Mouse (Mus musculus) spleen, postnatal 10 days (tissue): ENCODE results near the gene Srd5a3.

Source experiments
- DNase-seq, 2 experiments: peaks; one replicate each; pipeline ENCODE4 v3.0.0; 2021 to 2022; ENCODE audit warnings: low spot score in 2 of 2

Gene Srd5a3

GRCm38 (mm10) chr5:76190609-76191008 lies 50.5 kb downstream of the Srd5a3 start:
- DNase-seq: no peak

GRCm38 (mm10) chr5:76193075-76193474 lies 53.0 kb downstream of the Srd5a3 start:
- no peak for DNase-seq

GRCm38 (mm10) chr5:76194377-76194945 lies 54.4 kb downstream of the Srd5a3 start:
- no peak for DNase-seq

- no peak for DNase-seq
Measured at GRCm38 (mm10) chr5:76199346-76199745, 59.3 kb downstream of the Srd5a3 start.

GRCm38 (mm10) chr5:76203171-76203570 lies 63.1 kb downstream of the Srd5a3 start:
- no peak for DNase-seq
